Mouse (Mus musculus) layer of hippocampus, adult 8-10 months (tissue): ENCODE data around the gene Atf7ip2. TPM values are rescaled to one million over a fixed set of nuclear protein-coding genes. Genes with fewer than 3 reads are reported as not detected.

ENCODE experiments used
- DNase-seq, 2 experiments: peaks; one replicate each; pipeline ENCODE4 v3.0.0; 2022; ENCODE audit warnings: low spot score in 2 of 2
- microRNA-seq, 2 experiments: library from miRNA; unstranded; fragments of <30 nt; microRNA quantifications; one replicate each; pipeline ENCODE4 v1.2.0; 2022
- total RNA-seq, 4 experiments: library from RNA; stranded (reverse); gene quantifications; 2 replicates each; pipeline ENCODE4 v1.2.4; 2022

The Atf7ip2 gene
- total RNA-seq, 4 experiments from 2014 or later = 0.16 TPM; not detected in 3

GRCm38 (mm10) chr16:10288115-10288514 is 95.6 kb downstream of the Atf7ip2 start:
- DNase-seq = no peak

GRCm38 (mm10) chr16:10297696-10298644 is 105.5 kb downstream of the Atf7ip2 start:
- DNase-seq = no peak

GRCm38 (mm10) chr16:10299637-10300036 is 107.1 kb downstream of the Atf7ip2 start:
- no peak for DNase-seq

GRCm38 (mm10) chr16:10300231-10301186 is 108.0 kb downstream of the Atf7ip2 start:
- no peak for DNase-seq

Small RNAs within 50 kb of the gene (microRNA-seq; reads per million reads assigned to microRNA genes)
- 0 reads per million in 2 experiments for gene Gm22932

Other genes with a start within 250 kb of the Atf7ip2 start
- gene Grin2a, start 197.2 kb upstream of the Atf7ip2 start, total RNA-seq = 100 to 1,000 TPM; 300 to 419 (median 352) TPM
- gene Rpl39l, start 22.5 kb upstream of the Atf7ip2 start, total RNA-seq = not detected
- gene Emp2, start 121.3 kb downstream of the Atf7ip2 start, total RNA-seq = 10 to 100 TPM; 13.1 to 15.5 (median 14.5) TPM
- 1 to 10 TPM; 8.2 to 9.5 (median 9.1) TPM for gene Tekt5, start 202.8 kb downstream of the Atf7ip2 start, total RNA-seq
- 10 to 100 TPM; 16.8 to 20.7 (median 17.8) TPM for gene Nubp1, start 219.2 kb downstream of the Atf7ip2 start, total RNA-seq